Comparison of ENCODE assay signal across 8 mouse cellular contexts in the genomic region with DNA sequence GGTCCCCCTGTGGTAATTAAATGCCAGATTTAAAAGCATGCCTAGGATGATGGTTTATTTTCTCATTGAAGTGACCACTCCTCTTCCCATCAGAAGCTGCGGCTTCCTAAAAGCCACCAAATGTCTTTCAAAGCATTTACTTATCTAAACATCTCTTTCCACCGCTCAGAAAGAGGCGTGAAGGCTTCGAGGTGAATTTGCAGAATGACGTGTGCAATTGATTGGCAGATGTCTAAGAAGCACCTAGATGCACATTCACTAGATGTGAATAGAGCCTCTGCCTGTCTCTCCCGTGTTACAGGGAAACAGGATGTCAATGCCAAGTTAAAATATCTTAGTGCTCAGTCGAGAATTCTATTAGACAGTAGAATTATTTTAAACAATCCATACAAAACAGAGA. TPM values are rescaled to one million over a fixed set of nuclear protein-coding genes. Genes with fewer than 3 reads are reported as not detected.
DNase-seq lines count a peak whose midpoint lies in the region; ATAC-seq lines count a peak whose summit lies in the region.

No protein-coding gene starts in this region.

- H3K4me2 ChIP-seq in intestine, embryonic 14.5 days (ENCODE audit: low read length): peak overlapping the region; percentile 97
- H3K4me2 ChIP-seq in neural tube, embryonic 12.5 days (replicated peaks): peak overlapping the region; percentile 90

- H3K27ac ChIP-seq in embryonic facial prominence, embryonic 10.5 days (replicated peaks): peak overlapping the region; percentile 96
- no peak overlapping the region for H3K27ac ChIP-seq in intestine, embryonic 14.5 days (ENCODE audit: low read depth)
- H3K27ac ChIP-seq in neural tube, embryonic 12.5 days: no peak overlapping the region

- no peak for ATAC-seq in intestine, embryonic 14.5 days (replicated peaks; ENCODE audit: low FRiP score, low TSS enrichment, low read depth)
- no peak for ATAC-seq in neural tube, embryonic 12.5 days (ENCODE audit: low FRiP score, low read depth)

- H3K36me3 ChIP-seq in embryonic facial prominence, embryonic 10.5 days (replicated peaks): peaks cover 14% of the 10 kb centered on the region
- no peaks in the 10 kb centered on the region for H3K36me3 ChIP-seq in intestine, embryonic 14.5 days (ENCODE audit: control insufficient read depth, insufficient read depth, low read length)
- H3K36me3 ChIP-seq in neural tube, embryonic 12.5 days: no peaks in the 10 kb centered on the region

- peaks cover 5% of the 10 kb centered on the region for H3K27me3 ChIP-seq in embryonic facial prominence, embryonic 10.5 days (replicated peaks; ENCODE audit: low read depth, poor library complexity, severe bottlenecking)
- H3K27me3 ChIP-seq in intestine, embryonic 14.5 days (replicated peaks; ENCODE audit: control insufficient read depth, insufficient read depth, low read length): no peaks in the 10 kb centered on the region
- no peaks in the 10 kb centered on the region for H3K27me3 ChIP-seq in neural tube, embryonic 12.5 days (replicated peaks)

- peaks cover 7% of the 10 kb centered on the region; the same call in 1 of the 2 replicates for H3K9me3 ChIP-seq in embryonic facial prominence, embryonic 10.5 days
- H3K9me3 ChIP-seq in intestine, embryonic 14.5 days (ENCODE audit: control insufficient read depth, low read length): no peaks in the 10 kb centered on the region; the same call in 1 of the 2 replicates
- H3K9me3 ChIP-seq in neural tube, embryonic 12.5 days: peaks cover 6% of the 10 kb centered on the region

- no peak overlapping the region for H3K9ac ChIP-seq in intestine, embryonic 14.5 days (ENCODE audit: low read length)
- 0 out of 2 replicates have a peak overlapping the region, but pooled peaks have one; percentile 74 for H3K9ac ChIP-seq in neural tube, embryonic 12.5 days

- DNase-seq in kidney, adult 18-20 months: peak; percentile 11
- DNase-seq in kidney, adult 9 months: no peak
- DNase-seq in embryonic facial prominence, embryonic 10.5 days (ENCODE audit: low spot score): no peak
- DNase-seq in intestine, embryonic 14.5 days (ENCODE audit: low spot score): no peak
- no peak for DNase-seq in T-cell, adult 2 months (ENCODE audit: low spot score)
- DNase-seq in gastrocnemius, postnatal 25 days: no peak
- no peak for DNase-seq in right cerebral cortex, adult 2 months (ENCODE audit: low spot score in 2 of 2)

- peak overlapping the region; percentile 78 for H3K4me3 ChIP-seq in embryonic facial prominence, embryonic 10.5 days
- H3K4me3 ChIP-seq in intestine, embryonic 14.5 days (ENCODE audit: low read depth, low read length): peak overlapping the region; percentile 63
- H3K4me3 ChIP-seq in neural tube, embryonic 12.5 days: peak overlapping the region; percentile 54

- WGBS in embryonic facial prominence, embryonic 10.5 days: 7% methylated on average over 7 of the region's 7 CpGs
- 7% methylated on average over 7 of the region's 7 CpGs for WGBS in intestine, embryonic 14.5 days
- 10% methylated on average over 7 of the region's 7 CpGs for whole genome bisulfite sequencing in neural tube, embryonic 12.5 days

- peaks cover 49% of the 10 kb centered on the region for H3K4me1 ChIP-seq in embryonic facial prominence, embryonic 10.5 days
- H3K4me1 ChIP-seq in intestine, embryonic 14.5 days (replicated peaks; ENCODE audit: control insufficient read depth, insufficient read depth, low read length): peaks cover 21% of the 10 kb centered on the region
- H3K4me1 ChIP-seq in neural tube, embryonic 12.5 days: peaks cover 11% of the 10 kb centered on the region; the same call in 1 of the 2 replicates

RNA-seq across cellular contexts. Expression of a gene that starts 1.8 kb away (rescaled TPM):
- polyA plus RNA-seq in embryonic facial prominence, embryonic 10.5 days (2016; fragmentation: Nextera tagmentation; extraction: Ambion mirVana): 20.3 and 21.3 TPM in 2 replicates
- polyA plus RNA-seq in intestine, embryonic 14.5 days (2014; fragmentation: Nextera tagmentation; extraction: Ambion mirVana): 14.8 and 18.5 TPM in 2 replicates
- polyA plus RNA-seq in neural tube, embryonic 12.5 days (2016; fragmentation: Nextera tagmentation; extraction: Ambion mirVana): 36.3 and 39.2 TPM in 2 replicates
- total RNA-seq in gastrocnemius, postnatal 25 days (2021): 10 to 100 TPM; 12.2 to 14.5 TPM
